Mouse (Mus musculus) heart, embryonic 11.5 days (tissue): Measurements from ENCODE around the gene Idnk. TPM values are rescaled to one million over a fixed set of nuclear protein-coding genes. Genes with fewer than 3 reads are reported as not detected.

Experiments used
- ATAC-seq: fragments of 200-750 bp; cut with Nextera tagmentation; replicated peaks from 2 replicates; pipeline ENCODE4 v1.8.0; 2017; ENCODE audit warnings: moderate library complexity; ENCODE audit not compliant: insufficient number of reproducible peaks, low FRiP score, low TSS enrichment
- H3K27ac ChIP-seq: fragments of 300-500 bp; sonication (generic); 2 replicates; pipeline ENCODE4 v1.5.1; 2014; ENCODE audit warnings: mild to moderate bottlenecking, low read depth, low read length
- H3K27me3 ChIP-seq: fragments of 300-500 bp; sonication (generic); 2 replicates; pipeline ENCODE4 v1.6.1; 2014; ENCODE audit warnings: mild to moderate bottlenecking, low read length, mixed read lengths; ENCODE audit not compliant: control insufficient read depth, insufficient read depth
- H3K36me3 ChIP-seq: fragments of 300-500 bp; sonication (generic); 2 replicates; pipeline ENCODE4 v1.6.1; 2014; ENCODE audit warnings: mild to moderate bottlenecking, low read length, moderate library complexity, mixed read lengths; ENCODE audit not compliant: control insufficient read depth, insufficient read depth
- H3K4me1 ChIP-seq: fragments of 300-500 bp; sonication (generic); 2 replicates; pipeline ENCODE4 v1.6.1; 2014; ENCODE audit warnings: low read length; ENCODE audit not compliant: control insufficient read depth, insufficient read depth
- H3K4me2 ChIP-seq: fragments of 300-500 bp; sonication (generic); 2 replicates; pipeline ENCODE4 v1.6.1; 2014; ENCODE audit warnings: mild to moderate bottlenecking, moderate library complexity
- H3K4me3 ChIP-seq: fragments of 300-500 bp; sonication (generic); 2 replicates; pipeline ENCODE4 v1.5.1; 2014; ENCODE audit warnings: low read depth, low read length
- H3K9ac ChIP-seq: fragments of 300-500 bp; sonication (generic); 2 replicates; pipeline ENCODE4 v1.6.1; 2014; ENCODE audit warnings: mild to moderate bottlenecking, low read depth, low read length, moderate library complexity
- H3K9me3 ChIP-seq: fragments of 300-500 bp; sonication (generic); replicated peaks from 2 replicates; pipeline ENCODE4 v1.6.1; 2016; ENCODE audit warnings: low read length; ENCODE audit not compliant: control insufficient read depth
- WGBS: fragments of 180-500 bp; shearing (Covaris S2); extraction: QIAGEN DNeasy Blood & Tissue Kit; methylation state at CpG from one replicate; pipeline ENCODE4 v1.1.7; 2014; ENCODE audit not compliant: insufficient replicate concordance; 5-methylcytosine and 5-hydroxymethylcytosine counted together
- polyA plus RNA-seq: library from polyadenylated mRNA; unstranded; fragments of >200 nt; fragmentation: Nextera tagmentation; extraction: Ambion mirVana; gene quantifications from 2 replicates; pipeline ENCODE4 v1.2.1, GENCODE M21; 2014

The Idnk gene
- polyA plus RNA-seq, 1 experiment from 2014 or later: 30.7 TPM

DNA sequence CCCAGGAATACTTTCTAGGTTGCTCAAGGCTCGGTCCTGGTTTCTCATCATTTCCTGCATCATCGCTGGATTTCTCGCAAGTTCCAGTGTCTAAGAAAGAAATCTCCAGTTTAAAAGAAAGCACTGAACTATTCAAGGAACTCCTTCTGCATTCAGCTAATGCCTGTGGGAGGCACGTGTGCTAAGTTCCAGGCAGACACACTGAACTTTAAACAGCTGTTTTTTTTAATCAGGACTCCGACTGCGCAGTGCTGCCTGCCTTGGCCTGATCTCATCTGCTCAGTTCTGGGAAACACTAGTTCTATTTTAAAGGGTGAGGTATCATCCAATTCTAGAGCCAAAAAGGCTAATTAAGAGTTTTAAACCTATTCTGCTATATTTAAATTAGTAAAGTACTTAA is 34.7 kb downstream of the Idnk start:
- Histone ChIP-seq H3K36me3 (peaks cover 15% of the 10 kb centered on the region), H3K4me2 (no peak overlapping the region), H3K4me1 (no peaks in the 10 kb centered on the region), H3K9me3 (no peaks in the 10 kb centered on the region), H3K27me3 (no peaks in the 10 kb centered on the region), H3K4me3 (no peak overlapping the region), H3K27ac (no peak overlapping the region), H3K9ac (no peak overlapping the region)
- ATAC-seq: no peak
- 91% methylated on average over 6 of the region's 6 CpGs for WGBS

DNA sequence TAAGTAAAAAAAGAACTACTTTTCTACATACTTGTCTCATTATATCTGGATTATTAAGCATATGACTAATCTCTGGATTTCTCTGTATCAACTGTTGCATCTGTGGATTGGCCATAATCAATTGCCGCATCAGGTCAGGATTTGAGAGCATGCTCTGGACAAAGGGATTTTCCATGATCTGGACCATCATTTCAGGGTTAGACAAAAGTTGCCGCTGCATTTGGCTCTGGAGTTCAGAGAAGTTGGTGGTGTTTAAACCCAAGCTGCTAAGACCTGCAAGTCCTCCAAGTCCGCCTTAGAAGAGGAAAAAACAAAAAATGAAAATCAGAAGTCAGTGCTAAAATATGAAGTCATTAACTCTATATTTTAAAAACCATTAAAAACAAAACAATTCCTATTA is 35.8 kb downstream of the Idnk start:
- H3K36me3 ChIP-seq: peaks cover 15% of the 10 kb centered on the region
- WGBS: 92% methylated on average over 3 of the region's 3 CpGs

DNA sequence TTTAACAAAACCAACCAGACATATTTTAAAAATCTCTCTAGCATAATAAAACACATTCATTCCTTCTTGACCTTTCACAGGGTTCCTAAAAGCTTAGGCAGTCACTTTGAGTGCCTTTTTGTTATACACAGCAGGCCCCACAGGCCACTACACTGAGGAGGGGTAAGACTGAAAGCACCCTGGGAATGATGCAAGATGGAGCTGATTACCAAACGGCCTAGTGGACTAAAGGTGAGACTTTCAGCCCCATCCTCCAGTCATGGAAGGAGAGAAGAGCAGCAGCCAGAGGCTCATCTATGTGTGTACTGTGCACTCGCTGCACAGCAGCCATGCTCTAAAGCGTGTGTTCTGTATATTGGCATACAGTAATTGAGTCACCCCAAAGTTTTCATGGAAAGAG is 37.5 kb downstream of the Idnk start:
- Histone ChIP-seq H3K36me3 (peaks cover 15% of the 10 kb centered on the region), H3K9me3 (no peaks in the 10 kb centered on the region), H3K27me3 (no peaks in the 10 kb centered on the region), H3K4me1 (peaks cover 5% of the 10 kb centered on the region; the same call in 1 of the 2 replicates), H3K9ac (no peak overlapping the region), H3K27ac (no peak overlapping the region), H3K4me2 (no peak overlapping the region), H3K4me3 (no peak overlapping the region)
- no peak for ATAC-seq
- 88% methylated on average over 3 of the region's 3 CpGs for WGBS

More for the DNA sequence above, 35.8 kb downstream of the Idnk start:
- no peak for ATAC-seq
- Histone ChIP-seq H3K9ac (no peak overlapping the region), H3K4me2 (no peak overlapping the region), H3K9me3 (no peaks in the 10 kb centered on the region), H3K4me1 (peaks cover 5% of the 10 kb centered on the region; the same call in 1 of the 2 replicates), H3K27ac (no peak overlapping the region), H3K27me3 (no peaks in the 10 kb centered on the region), H3K4me3 (no peak overlapping the region)

DNA sequence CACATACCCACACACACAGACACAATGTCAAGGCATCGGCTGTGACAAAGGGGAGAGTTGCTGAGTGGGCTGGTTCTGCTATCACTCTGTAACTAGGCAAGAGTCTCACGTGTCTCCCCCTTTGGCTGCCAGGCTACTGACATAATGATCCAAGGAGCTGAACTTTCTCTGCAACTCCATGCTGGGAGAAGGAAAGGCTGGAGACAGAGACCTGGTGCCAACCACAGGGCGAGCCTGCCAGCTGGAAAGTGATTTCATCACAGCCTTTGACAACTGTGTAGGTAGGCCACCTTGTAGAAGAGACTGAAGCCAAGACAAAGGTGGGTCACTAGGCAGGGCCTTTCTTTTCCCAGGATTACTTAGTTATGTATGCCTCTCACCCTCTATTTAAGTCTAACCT is 39.8 kb downstream of the Idnk start:
- Histone ChIP-seq H3K9me3 (no peaks in the 10 kb centered on the region), H3K27ac (no peak overlapping the region), H3K4me1 (peaks cover 5% of the 10 kb centered on the region; the same call in 1 of the 2 replicates), H3K27me3 (no peaks in the 10 kb centered on the region), H3K4me2 (no peak overlapping the region), H3K36me3 (no peaks in the 10 kb centered on the region), H3K4me3 (no peak overlapping the region), H3K9ac (no peak overlapping the region)
- no peak for ATAC-seq
- WGBS: 72% methylated on average over 3 of the region's 3 CpGs

DNA sequence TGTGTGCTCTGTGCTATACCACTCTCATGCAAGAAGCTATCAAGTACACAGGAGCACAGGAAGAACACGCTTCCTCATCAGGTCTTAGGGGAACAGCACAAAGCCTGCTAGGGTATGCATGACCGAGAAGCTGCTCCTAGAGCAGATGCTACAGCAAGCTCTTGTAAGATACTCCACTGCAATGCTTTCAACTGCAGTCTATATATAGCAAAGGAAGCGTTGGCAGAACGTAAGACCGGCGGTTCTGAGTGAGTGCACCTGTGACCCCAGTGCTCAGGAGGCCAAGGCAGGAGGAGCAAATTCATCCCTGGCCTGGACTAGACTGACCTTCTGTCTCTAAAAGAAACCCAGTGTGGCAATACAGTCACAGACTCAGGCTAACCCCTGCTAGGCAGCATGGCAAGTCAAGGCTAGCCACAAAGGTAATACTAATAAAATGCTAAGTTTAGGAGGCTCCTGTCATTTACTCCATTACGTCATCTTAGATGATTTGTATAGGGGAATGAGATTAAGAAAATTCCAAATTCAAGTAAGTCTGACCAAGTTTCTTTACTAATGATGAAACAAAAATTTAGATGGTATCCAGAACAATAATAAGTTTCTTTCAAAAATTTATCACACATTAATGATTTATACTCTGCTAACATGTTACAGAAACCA is 40.7 kb downstream of the Idnk start:
- Histone ChIP-seq H3K4me2 (no peak overlapping the region), H3K4me1 (peaks cover 5% of the 10 kb centered on the region; the same call in 1 of the 2 replicates), H3K27ac (no peak overlapping the region), H3K4me3 (no peak overlapping the region), H3K27me3 (no peaks in the 10 kb centered on the region), H3K36me3 (no peaks in the 10 kb centered on the region), H3K9ac (no peak overlapping the region), H3K9me3 (no peaks in the 10 kb centered on the region)
- WGBS: 69% methylated on average over 7 of the region's 7 CpGs
- ATAC-seq: no peak

DNA sequence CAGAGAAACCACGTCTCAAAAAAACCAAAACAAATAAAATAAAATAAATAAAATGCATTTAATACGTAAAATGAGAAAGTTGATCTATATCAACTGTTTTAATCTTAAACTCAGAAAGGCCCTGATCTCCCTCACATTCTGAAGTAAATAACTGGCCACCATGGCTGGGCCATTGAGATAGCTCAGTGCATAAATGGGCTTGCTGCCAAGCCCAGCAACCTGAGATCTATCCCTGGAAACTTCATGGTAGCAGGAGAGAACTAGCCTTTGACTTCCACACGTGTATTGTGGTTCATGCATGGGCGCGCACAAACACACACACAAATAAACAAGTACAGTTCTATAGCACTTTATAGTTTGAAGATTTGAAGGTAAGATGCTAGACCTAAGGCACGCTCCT is 43.9 kb downstream of the Idnk start:
- Histone ChIP-seq H3K4me3 (no peak overlapping the region), H3K36me3 (no peaks in the 10 kb centered on the region), H3K4me1 (peaks cover 5% of the 10 kb centered on the region; the same call in 1 of the 2 replicates), H3K4me2 (no peak overlapping the region), H3K27me3 (no peaks in the 10 kb centered on the region), H3K9me3 (no peaks in the 10 kb centered on the region), H3K27ac (no peak overlapping the region), H3K9ac (no peak overlapping the region)
- no peak for ATAC-seq
- WGBS: 86% methylated on average over 6 of the region's 6 CpGs

DNA sequence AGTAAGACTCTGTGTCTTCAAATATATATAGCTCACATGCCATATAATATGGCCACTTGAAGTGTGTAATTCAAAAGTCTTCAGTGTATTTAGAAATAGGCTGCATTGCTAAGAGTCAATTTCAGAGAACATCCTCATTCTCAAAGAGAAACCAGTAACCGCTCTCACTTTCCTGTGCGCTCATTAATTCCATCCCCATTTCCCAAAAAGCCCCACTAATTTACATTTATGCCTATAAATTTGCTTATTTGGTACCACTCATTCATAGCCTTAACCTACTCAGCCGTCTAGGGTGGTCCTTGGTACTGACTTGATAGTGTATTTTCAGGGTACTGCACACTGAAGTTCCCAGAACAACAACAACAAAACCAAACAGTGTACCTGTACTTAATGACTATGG is 44.5 kb downstream of the Idnk start:
- ATAC-seq: no peak
- H3K4me2 ChIP-seq: no peak overlapping the region
- H3K27me3 ChIP-seq: no peaks in the 10 kb centered on the region
- WGBS: 92% methylated on average over 3 of the region's 3 CpGs
- no peak overlapping the region for H3K9ac ChIP-seq
- H3K27ac ChIP-seq: no peak overlapping the region
- no peak overlapping the region for H3K4me3 ChIP-seq
- no peaks in the 10 kb centered on the region for H3K36me3 ChIP-seq
- no peaks in the 10 kb centered on the region for H3K9me3 ChIP-seq
- H3K4me1 ChIP-seq: peaks cover 5% of the 10 kb centered on the region; the same call in 1 of the 2 replicates

DNA sequence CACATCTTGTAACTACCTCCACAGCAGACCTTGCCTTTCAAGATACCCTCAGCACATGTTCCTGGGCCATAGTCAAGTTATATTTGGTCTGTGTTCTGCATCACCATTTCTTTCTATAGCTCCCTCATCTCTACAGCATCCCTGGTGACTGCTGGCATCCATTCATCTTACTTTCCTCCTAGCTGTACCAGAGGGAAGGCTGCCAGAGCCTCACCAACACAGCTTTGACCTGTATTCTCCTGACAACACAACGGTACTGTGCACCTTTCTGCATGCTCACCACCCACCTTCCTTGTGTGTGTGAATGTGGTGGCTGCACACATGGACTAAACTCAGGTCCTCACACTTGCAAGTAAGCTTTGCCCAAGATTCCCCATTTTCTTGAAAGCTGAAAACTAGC is 45.5 kb downstream of the Idnk start:
- H3K4me3 ChIP-seq: no peak overlapping the region
- 81% methylated on average over 1 of the region's 1 CpGs for WGBS
- H3K9ac ChIP-seq: no peak overlapping the region
- H3K4me2 ChIP-seq: no peak overlapping the region
- H3K27me3 ChIP-seq: no peaks in the 10 kb centered on the region
- no peak for ATAC-seq
- no peak overlapping the region for H3K27ac ChIP-seq
- no peaks in the 10 kb centered on the region for H3K9me3 ChIP-seq
- H3K4me1 ChIP-seq: peaks cover 3% of the 10 kb centered on the region; the same call in 1 of the 2 replicates
- no peaks in the 10 kb centered on the region for H3K36me3 ChIP-seq

DNA sequence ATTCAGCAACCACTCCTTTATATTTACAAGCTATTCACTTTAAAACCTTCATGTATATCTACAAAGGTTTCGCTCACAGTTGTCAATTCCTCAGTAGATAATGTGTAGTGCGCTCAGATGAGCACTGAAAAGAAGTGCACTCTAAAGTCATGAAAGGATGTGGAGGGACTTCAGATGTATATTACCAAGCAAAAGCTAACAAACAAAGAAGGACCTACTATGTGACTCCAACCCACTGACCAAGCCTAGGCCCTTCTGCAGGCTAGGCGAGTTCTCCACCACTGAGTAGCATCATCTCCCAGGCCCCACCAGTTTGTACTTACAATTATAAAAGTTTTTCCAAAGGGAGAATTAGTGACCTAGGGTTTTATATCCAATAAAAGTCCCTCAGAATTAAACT is 46.8 kb downstream of the Idnk start:
- ATAC-seq: no peak
- H3K9ac ChIP-seq: no peak overlapping the region
- H3K4me2 ChIP-seq: no peak overlapping the region
- 93% methylated on average over 3 of the region's 3 CpGs for WGBS
- no peaks in the 10 kb centered on the region for H3K27me3 ChIP-seq
- no peak overlapping the region for H3K4me3 ChIP-seq
- H3K27ac ChIP-seq: no peak overlapping the region
- no peaks in the 10 kb centered on the region for H3K4me1 ChIP-seq
- no peaks in the 10 kb centered on the region for H3K9me3 ChIP-seq
- no peaks in the 10 kb centered on the region for H3K36me3 ChIP-seq
